Mouse (Mus musculus) macrophage (primary cell): ENCODE results near the gene Hist1h1a. TPM values are rescaled to one million over a fixed set of nuclear protein-coding genes. Genes with fewer than 3 reads are reported as not detected.

ENCODE experiments used
- H3K27ac ChIP-seq: fragments of 350-480 bp; formaldehyde crosslinking; 2 replicates; pipeline ENCODE4 v1.9.0; 2021
- H3K36me3 ChIP-seq: fragments of 350-480 bp; formaldehyde crosslinking; 2 replicates; pipeline ENCODE4 v1.9.0; 2021; ENCODE audit errors: inconsistent target
- H3K4me3 ChIP-seq: fragments of 350-480 bp; formaldehyde crosslinking; 2 replicates; pipeline ENCODE4 v1.9.0; 2021; ENCODE audit errors: inconsistent target
- H3K79me2 ChIP-seq: fragments of 350-480 bp; formaldehyde crosslinking; 2 replicates; pipeline ENCODE4 v1.9.0; 2021; ENCODE audit errors: inconsistent target
- WGBS: methylation state at CpG from one replicate; pipeline ENCODE4 v1.1.7; 2026; ENCODE audit warnings: inconsistent platforms; ENCODE audit not compliant: missing documents; 5-methylcytosine and 5-hydroxymethylcytosine counted together
- polyA plus RNA-seq: library from polyadenylated mRNA; stranded (reverse); fragments of 250-400 nt; gene quantifications from 3 replicates; pipeline ENCODE4 v1.2.4, GENCODE M21; 2018; ENCODE audit warnings: inconsistent platforms

The Hist1h1a gene
- polyA plus RNA-seq, 1 experiment from 2014 or later = not detected

GRCm38 (mm10) chr13:23799405-23799804, 35.9 kb downstream of the Hist1h1a start:
- under 1% methylated on average over 5 of the region's 5 CpGs for WGBS
- H3K27ac ChIP-seq = peak overlapping the region; percentile 5; the same call in 1 of the 2 replicates
- no peak overlapping the region for H3K4me3 ChIP-seq
- no peaks in the 10 kb centered on the region for H3K79me2 ChIP-seq
- no peaks in the 10 kb centered on the region for H3K36me3 ChIP-seq

- no peaks in the 10 kb centered on the region for H3K79me2 ChIP-seq
- no peaks in the 10 kb centered on the region for H3K36me3 ChIP-seq
- H3K4me3 ChIP-seq = no peak overlapping the region
- H3K27ac ChIP-seq = no peak overlapping the region
- 88% methylated on average over 2 of the region's 2 CpGs for WGBS
Observed at GRCm38 (mm10) chr13:23804532-23804931, 41.1 kb downstream of the Hist1h1a start.

- no peaks in the 10 kb centered on the region for H3K79me2 ChIP-seq
- no peaks in the 10 kb centered on the region for H3K36me3 ChIP-seq
- H3K4me3 ChIP-seq = no peak within 1 kb of the TSS
- no peak within 1 kb of the TSS for H3K27ac ChIP-seq
- WGBS = 95% methylated on average over 15 of the region's 15 CpGs
Observed at GRCm38 (mm10) chr13:23806422-23807052, 43.1 kb downstream of the Hist1h1a start, which contains the start of gene Slc17a2. TSS of gene Slc17a2 (plus strand) at chr13:23806993.

Other genes with a start within 250 kb of the Hist1h1a start
- gene Hist1h4h, start 232.6 kb upstream of the Hist1h1a start, polyA plus RNA-seq = 1.0 to 1.9 TPM in 2 of 3 replicates, not detected in the other
- gene Hist1h2af, start 229.8 kb upstream of the Hist1h1a start, polyA plus RNA-seq = not detected in 3 replicates
- gene Hist1h3g, start 228.2 kb upstream of the Hist1h1a start, polyA plus RNA-seq = not detected in 3 replicates
- gene Hist1h2bh, start 220.3 kb upstream of the Hist1h1a start, polyA plus RNA-seq = 0.09 to 0.34 TPM (median 0.15 TPM) in 3 replicates
- not detected in 3 replicates for gene Hist1h3f, start 219.6 kb upstream of the Hist1h1a start, polyA plus RNA-seq
- not detected in 3 replicates for gene Hist1h4f, start 212.0 kb upstream of the Hist1h1a start, polyA plus RNA-seq
- gene Hist1h1d, start 210.4 kb upstream of the Hist1h1a start, polyA plus RNA-seq = 0.05 to 0.10 TPM (median 0.10 TPM) in 3 replicates
- 0.26 TPM in 1 of 3 replicates, not detected in the others for gene Hist1h3e, start 201.3 kb upstream of the Hist1h1a start, polyA plus RNA-seq
- 0.70 to 2.0 TPM (median 0.90 TPM) in 3 replicates for gene Hist1h2ae, start 192.4 kb upstream of the Hist1h1a start, polyA plus RNA-seq
- 0.65 to 7.9 TPM (median 2.9 TPM) in 3 replicates for gene Hist1h2bg, start 192.3 kb upstream of the Hist1h1a start, polyA plus RNA-seq
- gene Hist1h2bf, start 189.5 kb upstream of the Hist1h1a start, polyA plus RNA-seq = not detected in 3 replicates
- gene Hist1h2ad, start 189.3 kb upstream of the Hist1h1a start, polyA plus RNA-seq = not detected in 3 replicates
- gene Hist1h3d, start 187.9 kb upstream of the Hist1h1a start, polyA plus RNA-seq = 0.13 to 1.1 TPM in 2 of 3 replicates, not detected in the other
- 0.13 TPM in 1 of 3 replicates, not detected in the others for gene Hist1h4d, start 182.1 kb upstream of the Hist1h1a start, polyA plus RNA-seq
- 0.35 to 1.0 TPM (median 0.76 TPM) in 3 replicates for gene Hist1h2be, start 142.5 kb upstream of the Hist1h1a start, polyA plus RNA-seq
- gene Hist1h1e, start 141.1 kb upstream of the Hist1h1a start, polyA plus RNA-seq = 0.16 to 0.34 TPM (median 0.26 TPM) in 3 replicates
- gene Hist1h2ac, start 79.7 kb upstream of the Hist1h1a start, polyA plus RNA-seq = 0.20 to 0.36 TPM (median 0.33 TPM) in 3 replicates
- 101 to 170 TPM (median 160 TPM) in 3 replicates for gene Hist1h2bc, start 79.5 kb upstream of the Hist1h1a start, polyA plus RNA-seq
- not detected in 3 replicates for gene Hist1h1t, start 67.9 kb upstream of the Hist1h1a start, polyA plus RNA-seq
- 0.53 TPM in 1 of 3 replicates, not detected in the others for gene Hist1h4c, start 65.2 kb upstream of the Hist1h1a start, polyA plus RNA-seq
- gene Hfe, start 52.8 kb upstream of the Hist1h1a start, polyA plus RNA-seq = 27.7 to 67.4 TPM (median 36.4 TPM) in 3 replicates
- 72.8 to 156 TPM (median 87.8 TPM) in 3 replicates for gene Hist1h1c, start 24.9 kb upstream of the Hist1h1a start, polyA plus RNA-seq
- gene Hist1h3c, start 18.1 kb upstream of the Hist1h1a start, polyA plus RNA-seq = not detected in 3 replicates
- not detected in 3 replicates for gene Hist1h2bb, start 16.9 kb upstream of the Hist1h1a start, polyA plus RNA-seq
- not detected in 3 replicates for gene Hist1h2ab, start 12.5 kb upstream of the Hist1h1a start, polyA plus RNA-seq
- not detected in 3 replicates for gene Hist1h3b, start 11.4 kb upstream of the Hist1h1a start, polyA plus RNA-seq
- gene Hist1h4b, start 6.7 kb upstream of the Hist1h1a start, polyA plus RNA-seq = 0.99 TPM in 1 of 3 replicates, not detected in the others
- gene Hist1h4a, start 2.4 kb upstream of the Hist1h1a start, polyA plus RNA-seq = not detected in 3 replicates
- gene Hist1h3a, start 1.3 kb upstream of the Hist1h1a start, polyA plus RNA-seq = not detected in 3 replicates
- not detected in 3 replicates for gene Trim38, start 6.2 kb downstream of the Hist1h1a start, polyA plus RNA-seq
- gene Slc17a2, start 43.3 kb downstream of the Hist1h1a start, polyA plus RNA-seq = not detected in 3 replicates
- gene Slc17a3, start 75.8 kb downstream of the Hist1h1a start, polyA plus RNA-seq = not detected in 3 replicates
- gene Slc17a1, start 104.1 kb downstream of the Hist1h1a start, polyA plus RNA-seq = not detected in 3 replicates
- gene Slc17a4, start 151.3 kb downstream of the Hist1h1a start, polyA plus RNA-seq = not detected in 3 replicates
- not detected in 3 replicates for gene Hist1h2ba, start 170.5 kb downstream of the Hist1h1a start, polyA plus RNA-seq
- gene Hist1h2aa, start 170.8 kb downstream of the Hist1h1a start, polyA plus RNA-seq = not detected in 3 replicates
- not detected in 3 replicates for gene Scgn, start 227.5 kb downstream of the Hist1h1a start, polyA plus RNA-seq